Mouse (Mus musculus): ENCODE data around the gene Cldn19.

- TF ChIP-seq CTCF (IDR thresholded peaks at IDR 0.05) = no peak
- no peak for TF ChIP-seq EP300 (IDR thresholded peaks at IDR 0.05)
These were observed at the start of gene Cldn19 for GRCm38 (mm10) chr4:119255351-119255750.

Measured in lung, postnatal 0 days (tissue).